In genomic region chr11:90326836-90327235, GRCm38 (mm10) we compare ENCODE assay signal across 15 mouse cellular contexts.
DNase-seq lines count a peak whose midpoint lies in the region; ATAC-seq lines count a peak whose summit lies in the region.
"Had no signal": no experiment of that assay in that cellular context is flagged by ENCODE, and none has a peak within 500 bp of the region (broad histone marks: within the 10 kb centered on the region; RNA-seq: fewer than 3 reads in every experiment).

No protein-coding gene starts in this region.

- no peaks in the 10 kb centered on the region for H3K4me1 ChIP-seq in kidney, embryonic 16.5 days (ENCODE audit: insufficient read depth, low read length)
- H3K4me1 ChIP-seq: liver, embryonic 13.5 days; neural tube, embryonic 12.5 days had no signal

- ATAC-seq in kidney, embryonic 16.5 days (ENCODE audit: low FRiP score, low TSS enrichment) = no peak
- ATAC-seq in granulocyte monocyte progenitor cell, adult 5-6 weeks (replicated peaks; ENCODE audit: poor library complexity, severe bottlenecking) = no peak

- no peaks in the 10 kb centered on the region for H3K36me3 ChIP-seq in kidney, embryonic 16.5 days (ENCODE audit: insufficient read depth, low read length)
- H3K36me3 ChIP-seq: embryonic facial prominence, embryonic 12.5 days; liver, embryonic 13.5 days; neural tube, embryonic 12.5 days had no signal

- H3K4me3 ChIP-seq in kidney, embryonic 16.5 days (ENCODE audit: low read length) = no peak overlapping the region
- H3K4me3 ChIP-seq: embryonic facial prominence, embryonic 12.5 days; liver, embryonic 13.5 days; neural tube, embryonic 12.5 days had no signal

- H3K9me3 ChIP-seq in kidney, embryonic 16.5 days (ENCODE audit: low read length) = no peaks in the 10 kb centered on the region
- H3K9me3 ChIP-seq: embryonic facial prominence, embryonic 12.5 days; liver, embryonic 13.5 days; neural tube, embryonic 12.5 days had no signal

- no peak overlapping the region for H3K4me2 ChIP-seq in kidney, embryonic 16.5 days (replicated peaks; ENCODE audit: low read depth, low read length)
- H3K4me2 ChIP-seq: embryonic facial prominence, embryonic 12.5 days; liver, embryonic 13.5 days; neural tube, embryonic 12.5 days had no signal

- WGBS in kidney, embryonic 16.5 days = 68% methylated on average over 1 of the region's 1 CpGs

- no peak overlapping the region for H3K9ac ChIP-seq in kidney, embryonic 16.5 days (replicated peaks; ENCODE audit: low read length)
- H3K9ac ChIP-seq: embryonic facial prominence, embryonic 12.5 days; liver, embryonic 13.5 days; neural tube, embryonic 12.5 days had no signal

- peak; percentile 71 for DNase-seq in kidney, postnatal 10 days
- DNase-seq in urinary bladder, postnatal 14 days (ENCODE audit: low spot score) = peak; percentile 14
- no peak for DNase-seq in urinary bladder, postnatal 25 days (ENCODE audit: low spot score)
- DNase-seq in heart, adult 9 months (ENCODE audit: low spot score in 2 of 2) = peak; percentile 77 to 82
- peak; percentile 79 for DNase-seq in skeletal muscle tissue, adult 2 months (ENCODE audit: low read depth, low spot score)
- no peak for DNase-seq in layer of hippocampus, postnatal 36 days
- DNase-seq: B cell, adult 2 months; kidney, adult 2 months; liver, embryonic 13.5 days; right cerebral cortex, postnatal 4 days; thymus, adult 18-20 months had no signal

- no peak overlapping the region for H3K27ac ChIP-seq in kidney, embryonic 16.5 days (ENCODE audit: low read length)
- H3K27ac ChIP-seq: embryonic facial prominence, embryonic 12.5 days; liver, embryonic 13.5 days; neural tube, embryonic 12.5 days had no signal

- no peaks in the 10 kb centered on the region for H3K27me3 ChIP-seq in kidney, embryonic 16.5 days (ENCODE audit: insufficient read depth, low read length)
- H3K27me3 ChIP-seq: embryonic facial prominence, embryonic 12.5 days; liver, embryonic 13.5 days; neural tube, embryonic 12.5 days had no signal

Comparison
In these comparisons a context has a peak if more than half of its experiments do, and no peak if none do; other contexts are left out.
1. DNase-seq: peak in kidney, postnatal 10 days (single experiment), urinary bladder, postnatal 14 days (single experiment), heart, adult 9 months (2 of 2) and skeletal muscle tissue, adult 2 months (single experiment); none in urinary bladder, postnatal 25 days (single experiment) and layer of hippocampus, postnatal 36 days (0 of 2).